ENCODE assay signal across 15 mouse cellular contexts in the genomic region with DNA sequence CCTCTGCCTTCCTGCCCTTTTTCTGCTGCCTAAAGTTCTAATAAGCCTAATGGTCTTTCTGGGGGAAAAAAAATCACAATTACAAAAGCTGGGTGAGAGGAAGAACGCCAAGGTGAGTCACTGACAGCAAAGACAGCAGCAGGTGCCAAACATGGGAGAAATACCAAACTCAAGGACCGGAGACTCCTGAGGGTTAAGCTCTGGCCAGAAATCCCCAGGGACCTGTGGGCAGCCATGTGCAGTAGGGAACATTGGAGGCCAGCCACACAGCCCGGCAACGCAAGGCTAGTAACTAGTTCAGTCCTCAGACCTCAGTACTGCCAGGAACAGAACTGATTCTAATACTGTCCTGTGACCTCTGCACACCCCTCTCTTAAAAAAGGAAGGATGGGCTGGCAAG.
"Had no signal": no experiment of that assay in that cellular context is flagged by ENCODE, and none has a peak within 500 bp of the region (broad histone marks: within the 10 kb centered on the region; RNA-seq: fewer than 3 reads in every experiment).

No protein-coding gene starts in this region.

- H3K9ac ChIP-seq: limb, embryonic 15.5 days; liver, embryonic 13.5 days; liver, postnatal 0 days; lung, embryonic 15.5 days; midbrain, embryonic 15.5 days; neural tube, embryonic 13.5 days; stomach, embryonic 15.5 days had no signal

- H3K27me3 ChIP-seq: limb, embryonic 15.5 days; liver, embryonic 13.5 days; lung, embryonic 15.5 days; megakaryocyte, embryonic 14.5 days; midbrain, embryonic 15.5 days; neural tube, embryonic 13.5 days; stomach, embryonic 15.5 days had no signal

- DNase-seq: layer of hippocampus, adult 9-11 months; layer of hippocampus, postnatal 36 days; liver, embryonic 13.5 days; liver, postnatal 0 days; lung, postnatal 14 days; retina, postnatal 1 day; thymus, postnatal 36 days had no signal

- H3K9me3 ChIP-seq: limb, embryonic 15.5 days; liver, embryonic 13.5 days; lung, embryonic 15.5 days; midbrain, embryonic 15.5 days; neural tube, embryonic 13.5 days; stomach, embryonic 15.5 days had no signal

- ATAC-seq: liver, postnatal 0 days; midbrain, embryonic 15.5 days had no signal

- H3K4me3 ChIP-seq: limb, embryonic 15.5 days; liver, embryonic 13.5 days; lung, embryonic 15.5 days; megakaryocyte, embryonic 14.5 days; midbrain, embryonic 15.5 days; neural tube, embryonic 13.5 days; stomach, embryonic 15.5 days had no signal

- H3K4me1 ChIP-seq: limb, embryonic 15.5 days; liver, embryonic 13.5 days; lung, embryonic 15.5 days; midbrain, embryonic 15.5 days; neural tube, embryonic 13.5 days; stomach, embryonic 15.5 days had no signal

- H3K27ac ChIP-seq: limb, embryonic 15.5 days; liver, embryonic 13.5 days; lung, embryonic 15.5 days; macrophage; midbrain, embryonic 15.5 days; neural tube, embryonic 13.5 days; stomach, embryonic 15.5 days had no signal

- H3K4me2 ChIP-seq: limb, embryonic 15.5 days; liver, embryonic 13.5 days; lung, embryonic 15.5 days; midbrain, embryonic 11.5 days; midbrain, embryonic 15.5 days; neural tube, embryonic 13.5 days; stomach, embryonic 15.5 days had no signal
